Mouse (Mus musculus) ES-E14 (cell line): ENCODE data around the gene Hba-a1. TPM values are rescaled to one million over a fixed set of nuclear protein-coding genes. Genes with fewer than 3 reads are reported as not detected.

ENCODE experiments used
- DNase-seq: peaks from one replicate; pipeline ENCODE4 v3.0.0-alpha.2; 2013; ENCODE audit warnings: low read depth, low spot score
- H3K27ac ChIP-seq: 2 replicates; pipeline ENCODE4 v1.5.1; 2012; ENCODE audit warnings: low read depth, mild to moderate bottlenecking, low read length, moderate library complexity, mixed read lengths; ENCODE audit not compliant: poor library complexity, insufficient read depth, severe bottlenecking
- H3K36me3 ChIP-seq: 2 replicates; pipeline ENCODE4 v1.6.1; 2012; ENCODE audit warnings: mild to moderate bottlenecking, low read length, moderate library complexity, mixed read lengths; ENCODE audit not compliant: control insufficient read depth, poor library complexity, insufficient read depth, severe bottlenecking
- H3K4me1 ChIP-seq, 2 experiments: fragments of 150-350 bp in 1 of 2; sonication (generic) in 1 of 2; 2 replicates each; pipeline ENCODE4 v1.6.1; 2012; ENCODE audit warnings: low read length in 2 of 2, mild to moderate bottlenecking in 1 of 2, mixed read lengths in 1 of 2; ENCODE audit not compliant: control insufficient read depth in 2 of 2, insufficient read depth in 2 of 2, poor library complexity in 1 of 2
- H3K4me3 ChIP-seq, 2 experiments: fragments of 150-350 bp in 1 of 2; sonication (generic) in 1 of 2; 2 replicates each; pipeline ENCODE4 v1.5.1; 2012; ENCODE audit warnings: low read length in 2 of 2, low read depth in 1 of 2, mild to moderate bottlenecking in 1 of 2, mixed read lengths in 1 of 2; ENCODE audit not compliant: insufficient read depth in 1 of 2, poor library complexity in 1 of 2, severe bottlenecking in 1 of 2
- H3K9ac ChIP-seq: 2 replicates; pipeline ENCODE4 v1.6.1; 2012; ENCODE audit warnings: low read depth, mild to moderate bottlenecking, low read length, mixed read lengths; ENCODE audit not compliant: poor library complexity, insufficient read depth, severe bottlenecking
- H3K9me3 ChIP-seq: fragments of 150-350 bp; sonication (generic); 2 replicates; pipeline ENCODE4 v1.6.1; 2012; ENCODE audit warnings: low read depth, mild to moderate bottlenecking, low read length; ENCODE audit not compliant: control insufficient read depth, insufficient read depth
- CHD2 ChIP-seq: IDR thresholded peaks from 2 replicates; pipeline ENCODE4 v1.6.1; 2014; ENCODE audit warnings: mild to moderate bottlenecking, low read depth, low read length, inconsistent platforms
- HCFC1 ChIP-seq: IDR thresholded peaks from 2 replicates; pipeline ENCODE4 v1.6.1; 2012; ENCODE audit warnings: low read length, inconsistent platforms, borderline replicate concordance; ENCODE audit not compliant: insufficient read depth
- MAFK ChIP-seq: IDR thresholded peaks from 2 replicates; pipeline ENCODE4 v1.6.1; 2014; ENCODE audit warnings: mild to moderate bottlenecking, low read depth, low read length, inconsistent platforms; ENCODE audit not compliant: insufficient read depth
- ZC3H11A ChIP-seq: IDR thresholded peaks from 2 replicates; pipeline ENCODE4 v1.6.1; 2012; ENCODE audit warnings: low read depth, mild to moderate bottlenecking, inconsistent platforms, low read length, borderline replicate concordance
- ZNF384 ChIP-seq: IDR thresholded peaks from 2 replicates; pipeline ENCODE4 v1.6.1; 2012; ENCODE audit warnings: low read depth, low read length, inconsistent platforms
- in situ Hi-C, 2 experiments: fragments of 600-800 bp; cut with MboI; formaldehyde crosslinking; loops; one replicate each; pipeline ENCODE4 v1.15.1; 2025; ENCODE audit warnings: low sequenced_read_pairs in 2 of 2, inconsistent platforms in 1 of 2; ENCODE audit not compliant: unreplicated experiment in 2 of 2
- total RNA-seq: library from RNA; depleted of rRNA; stranded (reverse); fragments of 300-350 nt; gene quantifications from 2 replicates; pipeline ENCODE4 v1.2.3, GENCODE M21; 2012

The Hba-a1 gene
- total RNA-seq, 1 experiment: not detected

GRCm38 (mm10) chr11:32243205-32243955, 39.9 kb upstream of the Hba-a1 start:
- Histone ChIP-seq H3K36me3 (peaks cover 10% of the 10 kb centered on the region; the same call in 1 of the 2 replicates), H3K4me1 (peaks cover 0 to 2% of the 10 kb centered on the region in 2 experiments; a peak in 1 of 4 replicates), H3K27ac (no peak overlapping the region), H3K9me3 (no peaks in the 10 kb centered on the region), H3K4me3 (no peak overlapping the region), H3K9ac (no peak overlapping the region)
- 0 out of 2 replicates have a peak, but pooled peaks have one; percentile 65 for TF ChIP-seq MAFK
- no peak for TF ChIP-seq ZNF384
- DNase-seq: no peak
- in situ Hi-C loops: no loop called here

GRCm38 (mm10) chr11:32244064-32244463, 39.2 kb upstream of the Hba-a1 start:
- H3K4me1 ChIP-seq: peaks cover 0 to 2% of the 10 kb centered on the region in 2 experiments; a peak in 1 of 4 replicates
- H3K4me3 ChIP-seq: no peak overlapping the region
- H3K36me3 ChIP-seq: peaks cover 10% of the 10 kb centered on the region; the same call in 1 of the 2 replicates
- no peak overlapping the region for H3K27ac ChIP-seq
- H3K9me3 ChIP-seq: no peaks in the 10 kb centered on the region
- in situ Hi-C loops: no loop called here
- no peak overlapping the region for H3K9ac ChIP-seq
- no peak for DNase-seq
- TF ChIP-seq MAFK: no peak

DNA sequence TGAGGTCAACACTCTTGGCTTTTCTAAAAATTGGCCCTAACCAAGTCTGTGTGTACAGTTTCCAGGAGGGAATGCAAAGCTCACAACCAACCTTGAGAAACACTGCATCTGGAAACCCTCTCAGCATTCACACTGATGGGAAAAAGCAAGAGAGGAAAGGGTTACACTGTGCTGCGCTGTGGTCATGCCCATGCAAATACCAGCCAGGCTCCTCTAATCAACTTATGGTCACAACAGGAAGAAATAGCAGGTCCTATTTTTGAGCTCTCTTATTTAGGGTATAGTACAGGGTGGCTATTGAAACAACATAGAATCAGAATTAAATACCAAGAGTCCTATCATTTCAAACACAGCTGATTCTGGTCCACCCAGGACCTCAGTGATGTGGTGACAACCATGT, 38.7 kb upstream of the Hba-a1 start:
- Histone ChIP-seq H3K36me3 (peaks cover 11% of the 10 kb centered on the region; the same call in 1 of the 2 replicates), H3K27ac (no peak overlapping the region), H3K9ac (no peak overlapping the region), H3K9me3 (no peaks in the 10 kb centered on the region), H3K4me3 (no peak overlapping the region), H3K4me1 (peaks cover 0 to 2% of the 10 kb centered on the region in 2 experiments; a peak in 1 of 4 replicates)
- TF ChIP-seq ZC3H11A (no peak), CHD2 (no peak), ZNF384 (no peak), HCFC1 (no peak), MAFK (no peak)
- in situ Hi-C loops: no loop called here
- DNase-seq: no peak

GRCm38 (mm10) chr11:32245614-32246013, 37.7 kb upstream of the Hba-a1 start:
- peaks cover 0 to 2% of the 10 kb centered on the region in 2 experiments; a peak in 1 of 4 replicates for H3K4me1 ChIP-seq
- in situ Hi-C loops: no loop called here
- H3K27ac ChIP-seq: no peak overlapping the region
- no peak overlapping the region for H3K9ac ChIP-seq
- H3K4me3 ChIP-seq: no peak overlapping the region
- TF ChIP-seq MAFK (no peak), CHD2 (no peak), ZNF384 (no peak), ZC3H11A (no peak)
- no peaks in the 10 kb centered on the region for H3K9me3 ChIP-seq
- peaks cover 15% of the 10 kb centered on the region; the same call in 1 of the 2 replicates for H3K36me3 ChIP-seq
- no peak for DNase-seq

- no peaks in the 10 kb centered on the region for H3K9me3 ChIP-seq
- DNase-seq: no peak
- TF ChIP-seq ZC3H11A (no peak), MAFK (no peak), CHD2 (no peak), ZNF384 (no peak), HCFC1 (no peak)
- no peak overlapping the region for H3K9ac ChIP-seq
- no peak overlapping the region for H3K27ac ChIP-seq
- H3K4me1 ChIP-seq: peaks cover 0 to 2% of the 10 kb centered on the region in 2 experiments; a peak in 1 of 4 replicates
- in situ Hi-C loops: no loop called here
- no peak overlapping the region for H3K4me3 ChIP-seq
- peaks cover 15% of the 10 kb centered on the region; the same call in 1 of the 2 replicates for H3K36me3 ChIP-seq
Observed at GRCm38 (mm10) chr11:32247068-32247467, 36.2 kb upstream of the Hba-a1 start.
